Mouse (Mus musculus) CH12.LX (cell line): ENCODE measurements at regions not wholly inside any gene's neighbourhood (a gene's known extent, or its start where the extent isn't known, plus 50 kb on each side); places are given as distances from the start of the nearest gene placed in this dataset.

Experiments
- DNase-seq: peaks from one replicate; pipeline ENCODE4 v3.0.0-alpha.2; 2013; ENCODE audit errors: extremely low read depth
- H3K27ac ChIP-seq: 2 replicates; pipeline ENCODE4 v1.5.1; 2012; ENCODE audit warnings: low read depth, mild to moderate bottlenecking, control low read depth, moderate library complexity; ENCODE audit not compliant: insufficient read depth
- H3K27me3 ChIP-seq: replicated peaks from 2 replicates; pipeline ENCODE3; 2012; ENCODE audit warnings: inconsistent platforms
- H3K36me3 ChIP-seq, 2 experiments: replicated peaks in 1 of 2; 2 replicates each; pipeline versions ENCODE3 to v1.6.1; 2012; ENCODE audit warnings: inconsistent platforms in 1 of 2, low read length in 1 of 2, mild to moderate bottlenecking in 1 of 2, mixed read lengths in 1 of 2, moderate library complexity in 1 of 2; ENCODE audit not compliant: control insufficient read depth in 1 of 2, insufficient read depth in 1 of 2
- H3K4me1 ChIP-seq, 2 experiments: 2 replicates each; pipeline ENCODE4 v1.6.1; 2012; ENCODE audit warnings: inconsistent platforms in 1 of 2, moderate library complexity in 1 of 2; ENCODE audit not compliant: insufficient read depth in 2 of 2, control insufficient read depth in 1 of 2
- H3K4me2 ChIP-seq: 2 replicates; pipeline ENCODE4 v1.6.1; 2012; ENCODE audit warnings: low read depth, mild to moderate bottlenecking, control low read depth; ENCODE audit not compliant: poor library complexity, insufficient read depth, severe bottlenecking
- H3K4me3 ChIP-seq, 3 experiments: fragments of 150-350 bp in 1 of 3; sonication (generic) in 1 of 3; replicated peaks in 1 of 3; 2 replicates each; pipeline versions ENCODE3 to v1.5.1; 2011 to 2012; ENCODE audit warnings: low read depth in 2 of 3, low read length in 2 of 3, mild to moderate bottlenecking in 2 of 3, moderate library complexity in 2 of 3, control low read depth in 1 of 3, improper control_type of control experiment in 1 of 3, inconsistent platforms in 1 of 3, mixed read lengths in 1 of 3; ENCODE audit not compliant: poor library complexity in 1 of 3
- H3K79me2 ChIP-seq: replicated peaks from 2 replicates; pipeline ENCODE4 v1.6.1; 2012; ENCODE audit warnings: mild to moderate bottlenecking, moderate library complexity; ENCODE audit not compliant: control insufficient read depth, poor library complexity, insufficient read depth, severe bottlenecking; ENCODE audit errors: extremely low read depth
- H3K9ac ChIP-seq: 2 replicates; pipeline ENCODE4 v1.6.1; 2012; ENCODE audit warnings: low read depth, mild to moderate bottlenecking, control low read depth, moderate library complexity; ENCODE audit not compliant: insufficient read depth
- H3K9me3 ChIP-seq: replicated peaks from 2 replicates; pipeline ENCODE3; 2012; ENCODE audit warnings: low read length, inconsistent platforms, mixed read lengths
- BHLHE40 ChIP-seq: IDR thresholded peaks from 2 replicates; pipeline ENCODE4 v1.6.1; 2011; ENCODE audit warnings: mild to moderate bottlenecking, low read depth, low read length, improper control_type of control experiment
- CHD1 ChIP-seq: IDR thresholded peaks from 2 replicates; pipeline ENCODE4 v1.6.1; 2012; ENCODE audit warnings: low read depth, low read length, improper control_type of control experiment, inconsistent platforms
- CTCF ChIP-seq, 2 experiments: IDR thresholded peaks in 1 of 2; conservative IDR thresholded peaks in 1 of 2; 2 replicates each; pipeline ENCODE4 v1.5.1; 2011 to 2012; ENCODE audit warnings: low read depth in 2 of 2, low read length in 2 of 2, improper control_type of control experiment in 1 of 2, inconsistent platforms in 1 of 2, mild to moderate bottlenecking in 1 of 2, moderate library complexity in 1 of 2
- E2F4 ChIP-seq: IDR thresholded peaks from 2 replicates; pipeline ENCODE4 v1.6.1; 2011; ENCODE audit warnings: low read depth, low read length, improper control_type of control experiment; ENCODE audit not compliant: insufficient replicate concordance
- EP300 ChIP-seq: IDR thresholded peaks from 2 replicates; pipeline ENCODE4 v1.6.1; 2011; ENCODE audit warnings: low read length, improper control_type of control experiment
- GABPA ChIP-seq: IDR thresholded peaks from 2 replicates; pipeline ENCODE4 v1.6.1; 2012; ENCODE audit warnings: low read depth, low read length, improper control_type of control experiment, inconsistent platforms; ENCODE audit not compliant: insufficient replicate concordance
- HCFC1 ChIP-seq: IDR thresholded peaks from 2 replicates; pipeline ENCODE4 v1.6.1; 2012; ENCODE audit warnings: low read depth, mild to moderate bottlenecking, inconsistent platforms, low read length, improper control_type of control experiment
- KAT2A ChIP-seq: IDR thresholded peaks from 2 replicates; pipeline ENCODE4 v1.6.1; 2012; ENCODE audit warnings: low read length, improper control_type of control experiment, inconsistent platforms; ENCODE audit not compliant: insufficient replicate concordance
- MAX ChIP-seq: IDR thresholded peaks from 2 replicates; pipeline ENCODE4 v1.6.1; 2011; ENCODE audit warnings: low read length, improper control_type of control experiment
- NELFE ChIP-seq: IDR thresholded peaks from 2 replicates; pipeline ENCODE4 v1.6.1; 2011; ENCODE audit warnings: low read depth, low read length, improper control_type of control experiment
- NRF1 ChIP-seq: IDR thresholded peaks from 2 replicates; pipeline ENCODE4 v1.6.1; 2014; ENCODE audit warnings: low read depth, mild to moderate bottlenecking, inconsistent platforms, low read length, improper control_type of control experiment, moderate library complexity
- PAX5 ChIP-seq: IDR thresholded peaks from 2 replicates; pipeline ENCODE4 v1.6.1; 2012; ENCODE audit warnings: low read length, inconsistent platforms, mixed read lengths
- POLR2A ChIP-seq: IDR thresholded peaks from 2 replicates; pipeline ENCODE4 v1.6.1; 2011; ENCODE audit warnings: low read depth, mild to moderate bottlenecking, improper control_type of control experiment, low read length
- POLR2AphosphoS2 ChIP-seq: IDR thresholded peaks from 2 replicates; pipeline ENCODE4 v1.6.1; 2011; ENCODE audit warnings: low read depth, low read length, improper control_type of control experiment
- RAD21 ChIP-seq: IDR thresholded peaks from 2 replicates; pipeline ENCODE4 v1.6.1; 2011; ENCODE audit warnings: low read depth, mild to moderate bottlenecking, low read length, improper control_type of control experiment, moderate library complexity
- SIN3A ChIP-seq: IDR thresholded peaks from 2 replicates; pipeline ENCODE4 v1.6.1; 2012; ENCODE audit warnings: low read length, improper control_type of control experiment, inconsistent platforms
- TCF12 ChIP-seq: IDR thresholded peaks from 2 replicates; pipeline ENCODE4 v1.6.1; 2014; ENCODE audit warnings: low read depth, mild to moderate bottlenecking, inconsistent platforms, low read length, improper control_type of control experiment
- USF1 ChIP-seq: IDR thresholded peaks from 2 replicates; pipeline ENCODE4 v1.6.1; 2014; ENCODE audit warnings: low read depth, mild to moderate bottlenecking, inconsistent platforms, low read length, improper control_type of control experiment
- USF2 ChIP-seq: conservative IDR thresholded peaks from 2 replicates; pipeline ENCODE4 v1.6.1; 2011; ENCODE audit warnings: low read depth, low read length, improper control_type of control experiment
- dilution Hi-C: fragments of 300-500 bp; cut with MboI; formaldehyde crosslinking; loops from 2 replicates; pipeline ENCODE4 v1.14.3; 2020; ENCODE audit warnings: low sequenced_read_pairs; ENCODE audit not compliant: extremely low pct_unique_long_range_greater_than_20kb, extremely low pct_ligation_motif_present
- in situ Hi-C: fragments of 300-500 bp; cut with MboI; formaldehyde crosslinking; loops from 3 replicates; pipeline ENCODE4 v1.14.3; 2019; ENCODE audit warnings: low sequenced_read_pairs, low pct_ligation_motif_present, low pct_unique_long_range_greater_than_20kb, mixed read lengths

DNA sequence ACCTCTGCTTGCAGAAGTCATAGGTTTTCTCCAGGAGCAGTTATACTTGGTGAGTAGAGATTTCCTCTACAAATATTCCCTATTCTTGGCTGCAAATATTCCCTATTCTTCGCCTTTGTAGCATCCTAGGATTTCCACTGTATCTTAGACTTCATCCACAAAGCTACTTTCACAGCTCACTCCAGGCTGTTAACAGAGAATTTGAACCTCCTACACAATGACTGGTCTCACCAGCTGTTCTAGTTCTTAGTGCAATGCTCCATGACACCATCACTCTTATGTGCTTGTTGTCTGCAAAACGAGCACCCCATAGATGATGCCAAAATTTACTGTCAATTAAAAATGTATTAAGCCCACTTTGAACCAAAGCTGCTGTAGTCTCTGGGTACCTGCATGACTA is 631.5 kb downstream of the Rab28 start:
- Histone ChIP-seq H3K9ac (no peak overlapping the region), H3K36me3 (no peaks in the 10 kb centered on the region), H3K4me2 (no peak overlapping the region), H3K9me3 (no peaks in the 10 kb centered on the region), H3K79me2 (no peaks in the 10 kb centered on the region), H3K27me3 (no peaks in the 10 kb centered on the region), H3K4me3 (no peak overlapping the region), H3K27ac (no peak overlapping the region), H3K4me1 (no peaks in the 10 kb centered on the region)
- no peak for TF ChIP-seq POLR2A
- DNase-seq: no peak
- dilution Hi-C loops (no loop called here), in situ Hi-C loops (no loop called here)

DNA sequence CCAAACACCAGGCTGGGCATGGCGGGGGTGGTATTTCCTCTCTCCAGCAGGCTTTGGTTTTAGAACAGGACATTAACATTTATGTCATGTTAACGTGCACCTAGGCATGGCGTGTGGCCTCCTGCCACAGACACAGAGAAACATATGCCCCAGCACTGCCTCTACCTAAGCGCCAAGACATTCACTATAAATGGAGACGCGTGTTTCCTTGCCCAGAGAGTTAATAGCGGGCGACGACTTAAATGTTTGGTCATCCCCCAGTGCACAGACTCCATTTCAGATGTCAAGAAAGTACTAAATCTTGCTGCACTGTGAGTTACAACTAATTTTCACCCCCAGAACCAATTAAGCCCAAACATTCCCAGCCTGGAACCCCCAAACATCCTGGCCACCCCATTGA is 646.3 kb downstream of the Rab28 start:
- Histone ChIP-seq H3K36me3 (no peaks in the 10 kb centered on the region), H3K4me3 (no peak overlapping the region), H3K9me3 (no peaks in the 10 kb centered on the region), H3K4me1 (no peaks in the 10 kb centered on the region), H3K27me3 (no peaks in the 10 kb centered on the region), H3K4me2 (no peak overlapping the region), H3K79me2 (no peaks in the 10 kb centered on the region), H3K9ac (no peak overlapping the region), H3K27ac (no peak overlapping the region)
- DNase-seq: no peak
- no peak for TF ChIP-seq SIN3A
- no peak for TF ChIP-seq NELFE
- TF ChIP-seq BHLHE40: no peak
- no peak for TF ChIP-seq POLR2AphosphoS2
- no peak for TF ChIP-seq EP300
- no peak for TF ChIP-seq PAX5
- no peak for TF ChIP-seq GABPA
- no peak for TF ChIP-seq TCF12
- TF ChIP-seq RAD21: no peak
- TF ChIP-seq E2F4: no peak
- no peak for TF ChIP-seq USF1
- no peak for TF ChIP-seq HCFC1
- TF ChIP-seq CHD1: no peak
- TF ChIP-seq KAT2A: no peak
- no peak for TF ChIP-seq POLR2A
- no peak for TF ChIP-seq CTCF (conservative IDR thresholded peaks at IDR 0.05 in 1 of 2, IDR thresholded peaks at IDR 0.05 in 1 of 2; ENCODE audit: low read depth in 2 of 2, low read length in 2 of 2)
- no peak for TF ChIP-seq MAX
- in situ Hi-C loops (no loop called here), dilution Hi-C loops (no loop called here)

GRCm38 (mm10) chr5:41061222-41061621 is 646.7 kb downstream of the Rab28 start:
- in situ Hi-C loops (no loop called here), dilution Hi-C loops (no loop called here)
- no peaks in the 10 kb centered on the region for H3K36me3 ChIP-seq
- H3K4me2 ChIP-seq: no peak overlapping the region
- TF ChIP-seq SIN3A (no peak), NELFE (no peak), KAT2A (no peak), NRF1 (no peak), MAX (no peak), USF2 (no peak)
- H3K27me3 ChIP-seq: no peaks in the 10 kb centered on the region
- H3K79me2 ChIP-seq: no peaks in the 10 kb centered on the region
- H3K4me3 ChIP-seq: no peak overlapping the region
- H3K9ac ChIP-seq: no peak overlapping the region
- no peaks in the 10 kb centered on the region for H3K4me1 ChIP-seq
- DNase-seq: no peak
- H3K9me3 ChIP-seq: no peaks in the 10 kb centered on the region
- H3K27ac ChIP-seq: no peak overlapping the region
